Mouse (Mus musculus): ENCODE results near the gene Pecam1.

DNA sequence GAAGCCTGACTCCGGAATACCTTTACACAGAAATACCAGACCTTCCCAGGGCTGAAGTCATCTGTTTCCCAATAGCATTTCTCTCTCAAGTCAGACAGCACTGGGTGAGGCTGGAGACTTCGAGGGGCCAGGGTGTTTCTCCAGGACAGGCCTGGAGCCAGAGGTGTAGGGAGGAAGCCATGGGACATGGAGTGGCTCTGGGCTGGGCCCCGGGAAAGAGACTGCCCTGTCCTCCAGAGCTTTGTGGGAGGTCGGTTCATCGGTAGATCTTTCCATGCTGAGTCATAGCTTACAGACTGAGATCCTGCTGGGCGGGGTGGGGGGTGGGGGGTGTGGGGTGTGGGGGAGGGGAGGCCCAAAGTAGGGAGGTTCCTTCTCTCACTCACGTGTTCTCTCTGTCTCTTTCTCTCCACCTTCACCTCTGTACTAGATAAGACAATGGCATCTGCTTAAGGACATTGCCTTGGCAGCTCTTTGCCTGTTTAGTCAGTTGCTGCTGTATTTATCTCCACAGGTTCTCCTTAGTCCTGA, 27.5 kb downstream of the Pecam1 start:
- TF ChIP-seq CTCF (IDR thresholded peaks at IDR 0.05; ENCODE audit: extremely low read depth, insufficient read length, insufficient replicate concordance, low read depth, low read length), result no peak
- TF ChIP-seq POLR2A (IDR thresholded peaks at IDR 0.05; ENCODE audit: low read depth, low read length), result no peak

Data from small intestine, adult 2 months (tissue).